Mouse (Mus musculus) left cerebral cortex, adult 2 months (tissue): Measurements from ENCODE around the gene L3mbtl1. TPM values are rescaled to one million over a fixed set of nuclear protein-coding genes. Genes with fewer than 3 reads are reported as not detected.
A peak's percentile ranks its signal among the peaks of the same experiment; 100 is the strongest.

ENCODE experiments used
- DNase-seq, 2 experiments: peaks; one replicate each; pipeline ENCODE4 v3.0.0; 2021 to 2022; ENCODE audit warnings: low spot score in 2 of 2, mixed read lengths in 1 of 2; ENCODE audit errors: extremely low spot score in 1 of 2
- H3K27ac ChIP-seq: fragments of 200-600 bp; 2 replicates; pipeline ENCODE4 v1.8.1; 2022
- H3K4me3 ChIP-seq: fragments of 200-600 bp; 2 replicates; pipeline ENCODE4 v1.8.1; 2022
- CTCF ChIP-seq: fragments of 200-600 bp; IDR thresholded peaks from 2 replicates; pipeline ENCODE4 v1.8.1; 2022; ENCODE audit warnings: antibody characterized with exemption, mild to moderate bottlenecking, moderate library complexity
- intact Hi-C: fragments of 180-260 bp; cut with DNase I; formaldehyde crosslinking; loops from one replicate; pipeline ENCODE4 v1.15.1; 2025
- total RNA-seq, 2 experiments: library from RNA; stranded (reverse); gene quantifications; 2 replicates each; pipeline ENCODE4 v1.2.3; 2021

Gene L3mbtl1
- total RNA-seq, 2 experiments from 2014 or later: 19.3 to 22.2 TPM

- intact Hi-C loops: no loop called here
- H3K4me3 ChIP-seq: no peak overlapping the region
- no peak for DNase-seq
- TF ChIP-seq CTCF: no peak
- H3K27ac ChIP-seq: no peak overlapping the region
Observed at GRCm38 (mm10) chr2:162927918-162928585, 15.2 kb upstream of the L3mbtl1 start.

- DNase-seq: no peak
Observed at GRCm38 (mm10) chr2:162929704-162930103, 13.6 kb upstream of the L3mbtl1 start.

GRCm38 (mm10) chr2:162930516-162931122 is 12.7 kb upstream of the L3mbtl1 start:
- intact Hi-C loops: no loop called here
- DNase-seq: no peak
- TF ChIP-seq CTCF: no peak
- peak overlapping the region; percentile 100 for H3K27ac ChIP-seq
- H3K4me3 ChIP-seq: peak overlapping the region; percentile 100

More at GRCm38 (mm10) chr2:162929704-162930103, 13.6 kb upstream of the L3mbtl1 start:
- Histone ChIP-seq H3K4me3 (no peak overlapping the region), H3K27ac (no peak overlapping the region)
- no peak for TF ChIP-seq CTCF
- intact Hi-C loops: no loop called here

- peak; percentile 88 to 89 for DNase-seq
Observed at GRCm38 (mm10) chr2:162931123-162931673, 12.1 kb upstream of the L3mbtl1 start, which contains the start of gene Srsf6. Srsf6 (plus strand) TSS chr2:162931528.

GRCm38 (mm10) chr2:162931674-162932650 is 11.3 kb upstream of the L3mbtl1 start:
- intact Hi-C loops: no loop called here
- DNase-seq: peak; percentile 53 to 70
- H3K4me3 ChIP-seq: peak overlapping the region; percentile 100
- TF ChIP-seq CTCF: no peak
- peak overlapping the region; percentile 100 for H3K27ac ChIP-seq

More at GRCm38 (mm10) chr2:162931123-162931673, 12.1 kb upstream of the L3mbtl1 start, which contains the start of gene Srsf6:
- intact Hi-C loops: no loop called here
- Histone ChIP-seq H3K27ac (peak within 1 kb of the TSS; percentile 100), H3K4me3 (peak within 1 kb of the TSS; percentile 100)
- no peak for TF ChIP-seq CTCF

- intact Hi-C loops: no loop called here
- no peak for TF ChIP-seq CTCF
- no peak overlapping the region for H3K27ac ChIP-seq
- H3K4me3 ChIP-seq: peak overlapping the region; percentile 100
- no peak for DNase-seq
Observed at GRCm38 (mm10) chr2:162932706-162933105, 10.6 kb upstream of the L3mbtl1 start.

GRCm38 (mm10) chr2:162934421-162934820 is 8.9 kb upstream of the L3mbtl1 start:
- intact Hi-C loops: no loop called here
- no peak for DNase-seq
- no peak overlapping the region for H3K4me3 ChIP-seq
- H3K27ac ChIP-seq: no peak overlapping the region
- TF ChIP-seq CTCF: no peak

GRCm38 (mm10) chr2:162935700-162936099 is 7.6 kb upstream of the L3mbtl1 start:
- intact Hi-C loops: no loop called here
- TF ChIP-seq CTCF: no peak
- no peak overlapping the region for H3K27ac ChIP-seq
- H3K4me3 ChIP-seq: no peak overlapping the region
- DNase-seq: no peak

- intact Hi-C loops: no loop called here
- DNase-seq: no peak
- Histone ChIP-seq H3K27ac (no peak overlapping the region), H3K4me3 (no peak overlapping the region)
- TF ChIP-seq CTCF: no peak
Observed at GRCm38 (mm10) chr2:162939562-162939961, 3.7 kb upstream of the L3mbtl1 start.

- TF ChIP-seq CTCF: no peak
- DNase-seq: no peak
- Histone ChIP-seq H3K4me3 (peak overlapping the region; percentile 76), H3K27ac (no peak overlapping the region)
- intact Hi-C loops: no loop called here
Observed at GRCm38 (mm10) chr2:162943931-162944330, 659 bp downstream of the L3mbtl1 start.

- no peak for DNase-seq
- no peak overlapping the region for H3K4me3 ChIP-seq
- H3K27ac ChIP-seq: no peak overlapping the region
- intact Hi-C loops: no loop called here
- no peak for TF ChIP-seq CTCF
Observed at GRCm38 (mm10) chr2:162946964-162947363, 3.7 kb downstream of the L3mbtl1 start.
